In the genomic region with DNA sequence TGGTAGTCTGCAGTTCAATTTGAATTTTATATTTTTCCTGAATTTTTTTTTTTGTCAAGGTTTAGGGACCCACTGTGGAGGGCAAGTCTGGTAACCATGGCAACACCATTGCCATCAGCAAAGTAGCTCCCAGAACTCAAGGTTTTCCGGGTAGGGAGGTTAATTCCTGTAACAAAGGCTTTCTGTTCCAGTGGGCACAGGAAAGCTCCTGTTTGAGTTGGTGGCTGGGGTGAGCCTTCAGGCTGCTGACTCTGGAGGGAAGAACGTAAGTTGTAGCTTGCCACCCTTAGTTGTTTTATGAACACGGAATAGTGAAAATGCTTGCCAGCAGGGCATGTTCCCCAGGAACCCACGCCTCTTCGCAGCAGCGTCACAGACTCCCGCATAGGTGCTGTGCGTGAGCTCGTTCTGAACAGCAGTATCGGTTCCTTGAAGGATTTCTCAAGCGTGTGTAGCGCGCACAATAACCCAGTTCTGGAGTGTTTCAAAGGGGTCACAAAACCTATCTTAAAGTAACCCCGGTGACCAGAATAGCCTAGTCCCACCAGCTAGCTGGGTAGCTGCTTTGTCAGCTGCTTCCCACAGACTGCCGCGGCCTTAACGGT, we compare ENCODE assay signal across 10 mouse cellular contexts. TPM values are rescaled to one million over a fixed set of nuclear protein-coding genes. Genes with fewer than 3 reads are reported as not detected.
DNase-seq lines count a peak whose midpoint lies in the region; ATAC-seq and TF ChIP-seq lines count a peak whose summit lies in the region.
"Had no signal": no experiment of that assay in that cellular context is flagged by ENCODE, and none has a peak within 500 bp of the region (broad histone marks: within the 10 kb centered on the region; RNA-seq: fewer than 3 reads in every experiment).

A gene (plus strand): TSS at position 436 of the 605 bp plus-strand sequence.

- peak within 1 kb of the TSS; percentile 45 for H3K4me2 ChIP-seq in lung, embryonic 16.5 days (ENCODE audit: low read depth, low read length)
- H3K4me2 ChIP-seq in forebrain, embryonic 13.5 days = peak within 1 kb of the TSS; percentile 35

- H3K4me1 ChIP-seq in lung, embryonic 16.5 days (replicated peaks; ENCODE audit: control insufficient read depth, insufficient read depth, low read length) = no peaks in the 10 kb centered on the region
- H3K4me1 ChIP-seq in forebrain, embryonic 13.5 days = peaks cover 6% of the 10 kb centered on the region
- peaks cover 9% of the 10 kb centered on the region; the same call in 1 of the 2 replicates for H3K4me1 ChIP-seq in olfactory bulb, adult 2 months (ENCODE audit: control insufficient read depth, insufficient read depth, low read length)

- H3K9ac ChIP-seq in lung, embryonic 16.5 days (ENCODE audit: low read length) = peak within 1 kb of the TSS; percentile 35
- no peak within 1 kb of the TSS for H3K9ac ChIP-seq in forebrain, embryonic 13.5 days

- ATAC-seq in lung, embryonic 16.5 days (ENCODE audit: low read depth) = no peak
- no peak for ATAC-seq in forebrain, embryonic 13.5 days
- ATAC-seq: Patski had no signal

- 62% methylated on average over 17 of the region's 17 CpGs for WGBS in lung, embryonic 16.5 days
- 52% methylated on average over 17 of the region's 17 CpGs for WGBS in forebrain, embryonic 13.5 days
- 21% methylated on average over 17 of the region's 17 CpGs for WGBS in olfactory bulb, adult 2 months

- H3K27ac ChIP-seq in lung, embryonic 16.5 days (ENCODE audit: low read length) = peak within 1 kb of the TSS; percentile 39
- H3K27ac ChIP-seq in forebrain, embryonic 13.5 days = no peak within 1 kb of the TSS
- H3K27ac ChIP-seq in olfactory bulb, adult 2 months (ENCODE audit: insufficient read depth, low read depth, low read length) = peak within 1 kb of the TSS; percentile 47

- no peak for TF ChIP-seq CTCF in olfactory bulb, adult 2 months (IDR thresholded peaks at IDR 0.05; ENCODE audit: insufficient read depth, low read depth, low read length)

- no peaks in the 10 kb centered on the region for H3K27me3 ChIP-seq in lung, embryonic 16.5 days (ENCODE audit: control insufficient read depth, insufficient read depth, low read depth, low read length)
- no peaks in the 10 kb centered on the region for H3K27me3 ChIP-seq in forebrain, embryonic 13.5 days

- H3K9me3 ChIP-seq in lung, embryonic 16.5 days (ENCODE audit: control insufficient read depth, low read length) = no peaks in the 10 kb centered on the region
- H3K9me3 ChIP-seq in forebrain, embryonic 13.5 days (replicated peaks) = no peaks in the 10 kb centered on the region

- no peak for DNase-seq in lung, postnatal 36 days
- peak in 1 of 2 experiments; percentile 25 for DNase-seq in layer of hippocampus, postnatal 36 days
- no peak for DNase-seq in spleen, postnatal 14 days (ENCODE audit: low spot score in 2 of 2)
- no peak for DNase-seq in adrenal gland, adult 18-20 months (ENCODE audit: low spot score in 2 of 2)
- DNase-seq: cerebellum, adult 9-10 months; lung, adult 18-20 months had no signal

- peak within 1 kb of the TSS; percentile 23 for H3K4me3 ChIP-seq in lung, embryonic 16.5 days (ENCODE audit: low read length)
- no peak within 1 kb of the TSS for H3K4me3 ChIP-seq in forebrain, embryonic 13.5 days
- peak within 1 kb of the TSS; percentile 14 for H3K4me3 ChIP-seq in olfactory bulb, adult 2 months (ENCODE audit: insufficient read depth, low read depth, low read length)

- TF ChIP-seq POLR2A in olfactory bulb, adult 2 months (IDR thresholded peaks at IDR 0.05; ENCODE audit: insufficient read depth, low read depth, low read length) = no peak

- H3K36me3 ChIP-seq in lung, embryonic 16.5 days (ENCODE audit: control insufficient read depth, insufficient read depth, low read length) = no peaks in the 10 kb centered on the region
- H3K36me3 ChIP-seq in forebrain, embryonic 13.5 days (ENCODE audit: poor library complexity, severe bottlenecking) = no peaks in the 10 kb centered on the region

RNA-seq across cellular contexts. Expression of the gene that starts here (rescaled TPM):
- 2.5 TPM in 2 replicates for polyA plus RNA-seq in lung, embryonic 16.5 days (2015; fragmentation: Nextera tagmentation; extraction: Ambion mirVana)
- polyA plus RNA-seq in forebrain, embryonic 13.5 days (2015; fragmentation: Nextera tagmentation; extraction: Ambion mirVana) = 0.40 and 0.71 TPM in 2 replicates
- 10 to 100 TPM; 48.7 to 57.1 TPM for total RNA-seq in layer of hippocampus, postnatal 36 days (2021)
- polyA plus RNA-seq in olfactory bulb, adult 2 months (2012; ENCODE audit: insufficient read depth, insufficient read length, low replicate concordance, missing spikeins) = not detected in 2 replicates
- under 1 TPM; 0.13 to 0.42 TPM for total RNA-seq in adrenal gland, adult 18-20 months (2021)
- polyA plus RNA-seq: Patski had no signal

Comparison
In these comparisons a context has a peak if more than half of its experiments do, and no peak if none do; other contexts are left out.
1. RNA of the gene that starts here (total RNA-seq): 48.7 to 57.1 TPM in layer of hippocampus, postnatal 36 days; 0.13 to 0.42 TPM in adrenal gland, adult 18-20 months; every median in the first group is over 10 times any median in the second.